Mouse (Mus musculus) hindbrain, embryonic 12.5 days (tissue): ENCODE measurements around the gene Pvrig. TPM values are rescaled to one million over a fixed set of nuclear protein-coding genes. Genes with fewer than 3 reads are reported as not detected.
"Not testable (repeated sequence)": the region's sequence is repeated elsewhere in the genome, so short reads cannot be mapped to it uniquely, and the experiment has no call there.

ENCODE experiments used
- ATAC-seq: fragments of 200-750 bp; cut with Nextera tagmentation; 2 replicates; pipeline ENCODE4 v1.8.0; 2017; ENCODE audit warnings: moderate TSS enrichment; ENCODE audit not compliant: low FRiP score
- H3K27ac ChIP-seq: fragments of 300-500 bp; sonication (generic); 2 replicates; pipeline ENCODE4 v1.5.1; 2016; ENCODE audit warnings: mild to moderate bottlenecking
- H3K27me3 ChIP-seq: fragments of 300-500 bp; sonication (generic); 2 replicates; pipeline ENCODE4 v1.6.1; 2016; ENCODE audit warnings: mild to moderate bottlenecking
- H3K36me3 ChIP-seq: fragments of 300-500 bp; sonication (generic); 2 replicates; pipeline ENCODE4 v1.6.1; 2016; ENCODE audit warnings: mild to moderate bottlenecking
- H3K4me1 ChIP-seq: fragments of 300-500 bp; sonication (generic); 2 replicates; pipeline ENCODE4 v1.6.1; 2016
- H3K4me2 ChIP-seq: fragments of 300-500 bp; sonication (generic); replicated peaks from 2 replicates; pipeline ENCODE4 v1.6.1; 2016; ENCODE audit warnings: mild to moderate bottlenecking
- H3K4me3 ChIP-seq: fragments of 300-500 bp; sonication (generic); 2 replicates; pipeline ENCODE4 v1.5.1; 2016; ENCODE audit warnings: mild to moderate bottlenecking
- H3K9ac ChIP-seq: fragments of 300-500 bp; sonication (generic); 2 replicates; pipeline ENCODE4 v1.6.1; 2016; ENCODE audit warnings: mild to moderate bottlenecking, moderate library complexity
- H3K9me3 ChIP-seq: fragments of 300-500 bp; sonication (generic); replicated peaks from 2 replicates; pipeline ENCODE4 v1.6.1; 2016; ENCODE audit warnings: mild to moderate bottlenecking
- WGBS: fragments of 180-500 bp; shearing (Covaris S2); methylation state at CpG from one replicate; pipeline ENCODE4 v1.1.7; 2016; 5-methylcytosine and 5-hydroxymethylcytosine counted together
- polyA plus RNA-seq: library from polyadenylated mRNA; unstranded; fragments of >200 nt; fragmentation: Nextera tagmentation; extraction: Ambion mirVana; gene quantifications from 2 replicates; pipeline ENCODE4 v1.2.1, GENCODE M21; 2016

Pvrig gene
- polyA plus RNA-seq: not detected in 2 replicates

DNA sequence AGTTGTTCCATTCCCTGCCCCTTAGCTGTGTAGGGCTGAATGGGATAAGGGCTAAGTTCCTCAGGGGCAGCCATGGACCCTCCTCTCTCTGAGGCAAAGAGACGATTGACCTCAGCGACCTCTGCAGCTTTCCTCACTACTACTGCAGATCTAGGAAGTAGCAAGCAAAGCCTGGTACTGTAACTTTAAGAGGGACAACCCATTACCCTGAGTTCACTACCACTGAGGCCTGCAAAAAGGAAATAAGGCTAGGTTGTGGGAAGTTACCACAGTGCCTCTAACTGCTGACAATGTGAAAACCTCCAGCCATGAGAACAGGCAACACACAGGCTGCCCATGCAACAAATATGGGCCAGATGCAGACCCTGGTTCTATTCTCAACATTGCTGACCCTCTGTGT, at the start of gene Pvrig:
Gene Pvrig (plus strand): TSS at position 301 of the 400 bp plus-strand sequence.
- Histone ChIP-seq H3K9ac (no peak within 1 kb of the TSS), H3K4me2 (no peak within 1 kb of the TSS), H3K4me3 (no peak within 1 kb of the TSS), H3K36me3 (no peaks in the 10 kb centered on the region), H3K27me3 (no peaks in the 10 kb centered on the region; the same call in 1 of the 2 replicates), H3K4me1 (no peaks in the 10 kb centered on the region), H3K27ac (no peak within 1 kb of the TSS), H3K9me3 (no peaks in the 10 kb centered on the region)
- no peak for ATAC-seq
- WGBS: 86% methylated on average over 2 of the region's 2 CpGs

DNA sequence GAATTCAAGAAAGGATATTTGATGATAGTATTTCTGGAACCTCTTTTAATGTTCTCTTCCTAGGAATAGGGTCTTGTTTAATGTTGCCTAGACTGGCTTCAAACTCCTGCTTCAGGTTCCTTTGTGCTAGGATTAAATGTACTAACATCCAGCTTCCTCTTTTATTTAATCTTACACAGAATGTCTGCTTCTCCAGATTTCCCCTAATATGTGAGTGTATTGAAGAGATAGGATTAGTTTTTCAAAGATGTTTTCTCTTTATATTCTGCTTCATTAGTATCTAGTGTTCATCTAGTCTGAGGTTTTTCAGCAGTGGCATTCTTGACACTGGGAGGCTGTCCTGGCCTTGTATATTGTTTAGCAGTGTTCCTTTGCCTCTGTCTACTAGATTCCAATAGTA, 47.6 kb upstream of the Pvrig start:
- no peak overlapping the region for H3K27ac ChIP-seq
- no peak overlapping the region for H3K4me2 ChIP-seq
- no peaks in the 10 kb centered on the region for H3K4me1 ChIP-seq
- H3K36me3 ChIP-seq: no peaks in the 10 kb centered on the region
- H3K9me3 ChIP-seq: no peaks in the 10 kb centered on the region
- ATAC-seq: no peak
- no peak overlapping the region for H3K9ac ChIP-seq
- no peaks in the 10 kb centered on the region for H3K27me3 ChIP-seq
- no peak overlapping the region for H3K4me3 ChIP-seq

DNA sequence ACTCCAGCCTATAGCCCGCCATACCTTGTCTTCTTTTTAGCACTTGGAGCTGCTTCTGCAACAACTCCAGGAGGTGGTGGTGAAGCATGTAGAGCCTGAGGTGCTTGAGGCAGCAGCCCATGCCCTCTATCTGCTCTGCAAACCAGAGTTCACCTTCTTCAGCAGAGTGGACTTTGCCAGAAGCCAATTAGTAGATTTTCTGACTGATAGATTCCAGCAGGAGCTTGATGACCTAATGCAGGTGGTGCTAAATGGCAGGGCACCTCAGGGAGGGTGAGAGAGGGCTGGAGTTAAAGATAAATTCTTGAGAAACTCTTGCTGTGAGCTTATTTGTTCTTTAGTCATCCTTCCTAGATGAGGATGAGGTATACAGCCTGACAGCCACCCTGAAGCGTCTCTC, 42.1 kb upstream of the Pvrig start:
- no peaks in the 10 kb centered on the region for H3K36me3 ChIP-seq
- no peak overlapping the region for H3K27ac ChIP-seq
- WGBS: 84% methylated on average over 2 of the region's 2 CpGs
- H3K9me3 ChIP-seq: no peaks in the 10 kb centered on the region
- no peaks in the 10 kb centered on the region for H3K4me1 ChIP-seq
- H3K4me2 ChIP-seq: no peak overlapping the region
- H3K9ac ChIP-seq: no peak overlapping the region
- no peaks in the 10 kb centered on the region for H3K27me3 ChIP-seq
- H3K4me3 ChIP-seq: no peak overlapping the region
- no peak for ATAC-seq

DNA sequence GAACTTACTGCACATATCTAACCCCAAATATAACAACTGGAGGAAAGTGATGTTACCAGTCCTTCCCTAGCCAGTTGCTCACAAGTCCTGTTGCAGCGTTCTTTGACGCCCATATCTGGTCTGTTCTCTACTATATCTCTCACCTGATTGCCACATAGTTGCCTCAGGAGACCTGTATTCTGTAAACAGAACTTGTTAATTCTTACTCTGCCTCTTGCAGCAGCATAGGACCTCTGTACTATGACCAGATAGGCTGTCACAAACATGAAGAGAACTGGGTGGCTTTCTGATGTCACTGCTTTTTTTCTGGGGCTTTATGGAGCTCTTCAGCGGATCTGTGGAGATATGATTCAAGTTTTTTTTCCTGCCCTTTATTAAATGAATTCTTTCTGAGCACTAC, 29.0 kb upstream of the Pvrig start:
- 91% methylated on average over 3 of the region's 3 CpGs for WGBS
- Histone ChIP-seq H3K9ac (no peak overlapping the region), H3K27me3 (no peaks in the 10 kb centered on the region), H3K27ac (no peak overlapping the region), H3K9me3 (no peaks in the 10 kb centered on the region), H3K4me1 (no peaks in the 10 kb centered on the region), H3K4me2 (no peak overlapping the region), H3K4me3 (no peak overlapping the region), H3K36me3 (no peaks in the 10 kb centered on the region)
- ATAC-seq: no peak

DNA sequence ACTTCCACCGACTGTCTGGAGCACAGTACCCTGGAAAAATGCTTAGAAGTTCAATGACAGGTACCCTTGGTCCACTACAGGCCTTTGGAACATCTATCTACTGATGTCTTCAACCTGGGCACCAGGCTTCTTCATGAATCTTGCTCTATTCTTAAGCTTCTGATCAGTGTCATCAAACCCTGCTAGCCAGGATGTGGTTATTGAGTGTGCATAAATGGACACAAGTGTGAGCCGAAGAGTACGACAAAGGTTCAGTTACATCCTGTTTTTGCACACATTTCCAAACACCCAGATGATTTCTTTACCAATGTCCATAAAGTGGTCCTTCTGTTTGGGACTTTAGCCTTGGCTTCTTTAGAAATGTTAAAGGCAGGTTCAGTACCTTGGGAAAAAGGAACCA, 1.5 kb downstream of the Pvrig start:
- no peak for ATAC-seq
- H3K27me3 ChIP-seq: no peaks in the 10 kb centered on the region
- H3K9ac ChIP-seq: no peak overlapping the region
- H3K36me3 ChIP-seq: no peaks in the 10 kb centered on the region
- H3K4me2 ChIP-seq: no peak overlapping the region
- H3K9me3 ChIP-seq: no peaks in the 10 kb centered on the region
- WGBS: 91% methylated on average over 3 of the region's 3 CpGs
- H3K27ac ChIP-seq: no peak overlapping the region
- no peaks in the 10 kb centered on the region for H3K4me1 ChIP-seq
- H3K4me3 ChIP-seq: no peak overlapping the region

DNA sequence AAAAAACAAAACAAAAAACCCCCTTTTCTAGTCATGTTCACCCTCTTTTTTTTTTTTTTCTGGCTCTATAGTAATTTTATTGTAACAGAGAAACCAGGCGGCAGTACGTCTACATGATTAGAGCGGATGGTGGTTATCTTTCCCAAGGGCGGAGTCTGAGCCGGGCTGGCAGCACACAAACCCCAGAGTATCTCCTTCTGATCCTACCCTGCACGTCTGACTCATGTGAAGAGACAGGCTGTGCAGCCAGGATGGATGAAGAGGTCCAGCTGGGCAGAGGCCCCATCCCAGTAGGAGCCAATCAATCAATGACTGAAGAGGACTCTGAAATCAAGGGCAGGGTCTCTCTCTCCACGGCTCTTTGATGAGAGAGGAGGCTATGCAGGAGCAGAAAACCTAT, 21.4 kb downstream of the Pvrig start:
- not testable (repeated sequence) for ATAC-seq, H3K27me3 ChIP-seq, H3K27ac ChIP-seq, H3K4me3 ChIP-seq, H3K36me3 ChIP-seq, H3K9ac ChIP-seq, H3K4me2 ChIP-seq, H3K9me3 ChIP-seq, H3K4me1 ChIP-seq
- WGBS: 79% methylated on average over 6 of the region's 7 CpGs

DNA sequence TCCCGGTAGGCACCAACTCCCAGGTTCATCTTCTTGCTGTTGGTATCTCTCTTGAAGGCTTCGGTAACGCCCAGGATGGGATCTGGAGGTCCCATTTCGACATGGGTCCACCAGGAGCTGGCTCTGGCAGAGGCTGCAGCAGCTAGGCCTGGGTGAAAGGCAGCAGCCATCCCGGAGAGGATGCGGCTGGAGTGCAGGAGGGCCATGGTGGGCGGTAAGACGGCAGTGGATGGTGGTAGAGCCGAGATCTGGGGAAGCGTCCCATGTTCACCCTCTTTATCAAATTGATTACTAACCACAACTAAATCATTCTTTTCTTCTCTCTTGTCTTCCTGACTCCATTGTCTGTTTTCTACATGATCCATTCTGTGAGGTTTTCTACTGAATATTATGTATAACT, 23.6 kb downstream of the Pvrig start:
- H3K9ac ChIP-seq, H3K4me2 ChIP-seq, H3K4me3 ChIP-seq, H3K27ac ChIP-seq, H3K4me1 ChIP-seq, H3K27me3 ChIP-seq, H3K9me3 ChIP-seq, H3K36me3 ChIP-seq, ATAC-seq: not testable (repeated sequence)
- 92% methylated on average over 10 of the region's 10 CpGs for WGBS

Other genes with a start within 250 kb of the Pvrig start
- 93.8 and 95.8 TPM in 2 replicates for gene Zscan21, start 225.1 kb upstream of the Pvrig start, polyA plus RNA-seq
- 34.2 and 35.9 TPM in 2 replicates for gene Zfp113, start 186.2 kb upstream of the Pvrig start, polyA plus RNA-seq
- gene Cops6, start 180.9 kb upstream of the Pvrig start, polyA plus RNA-seq: 270 and 286 TPM in 2 replicates
- gene Ap4m1, start 170.0 kb upstream of the Pvrig start, polyA plus RNA-seq: 25.7 and 28.6 TPM in 2 replicates
- 179 and 180 TPM in 2 replicates for gene Mcm7, start 169.5 kb upstream of the Pvrig start, polyA plus RNA-seq
- gene Taf6, start 154.5 kb upstream of the Pvrig start, polyA plus RNA-seq: 102 and 109 TPM in 2 replicates
- 45.8 and 46.3 TPM in 2 replicates for gene Cnpy4, start 154.5 kb upstream of the Pvrig start, polyA plus RNA-seq
- 10.9 and 12.8 TPM in 2 replicates for gene Mblac1, start 147.6 kb upstream of the Pvrig start, polyA plus RNA-seq
- not detected in 2 replicates for gene Nxpe5, start 116.1 kb upstream of the Pvrig start, polyA plus RNA-seq
- 54.0 and 60.7 TPM in 2 replicates for gene Lamtor4, start 86.5 kb upstream of the Pvrig start, polyA plus RNA-seq
- gene BC037034, start 77.9 kb upstream of the Pvrig start, polyA plus RNA-seq: 18.9 and 20.4 TPM in 2 replicates
- gene Gal3st4, start 69.1 kb upstream of the Pvrig start, polyA plus RNA-seq: 3.6 and 4.4 TPM in 2 replicates
- gene Gm43720, start 62.0 kb upstream of the Pvrig start, polyA plus RNA-seq: 0.12 and 0.23 TPM in 2 replicates
- gene Gpc2, start 62.0 kb upstream of the Pvrig start, polyA plus RNA-seq: 164 and 168 TPM in 2 replicates
- 4.6 and 6.9 TPM in 2 replicates for gene Stag3, start 61.7 kb upstream of the Pvrig start, polyA plus RNA-seq
- 61.9 and 63.3 TPM in 2 replicates for gene Zfp157, start 99.5 kb downstream of the Pvrig start, polyA plus RNA-seq
- not detected in 2 replicates for gene 1700123K08Rik, start 222.8 kb downstream of the Pvrig start, polyA plus RNA-seq